Mouse (Mus musculus): ENCODE measurements around the gene Zcchc2.

Gene Zcchc2

DNA sequence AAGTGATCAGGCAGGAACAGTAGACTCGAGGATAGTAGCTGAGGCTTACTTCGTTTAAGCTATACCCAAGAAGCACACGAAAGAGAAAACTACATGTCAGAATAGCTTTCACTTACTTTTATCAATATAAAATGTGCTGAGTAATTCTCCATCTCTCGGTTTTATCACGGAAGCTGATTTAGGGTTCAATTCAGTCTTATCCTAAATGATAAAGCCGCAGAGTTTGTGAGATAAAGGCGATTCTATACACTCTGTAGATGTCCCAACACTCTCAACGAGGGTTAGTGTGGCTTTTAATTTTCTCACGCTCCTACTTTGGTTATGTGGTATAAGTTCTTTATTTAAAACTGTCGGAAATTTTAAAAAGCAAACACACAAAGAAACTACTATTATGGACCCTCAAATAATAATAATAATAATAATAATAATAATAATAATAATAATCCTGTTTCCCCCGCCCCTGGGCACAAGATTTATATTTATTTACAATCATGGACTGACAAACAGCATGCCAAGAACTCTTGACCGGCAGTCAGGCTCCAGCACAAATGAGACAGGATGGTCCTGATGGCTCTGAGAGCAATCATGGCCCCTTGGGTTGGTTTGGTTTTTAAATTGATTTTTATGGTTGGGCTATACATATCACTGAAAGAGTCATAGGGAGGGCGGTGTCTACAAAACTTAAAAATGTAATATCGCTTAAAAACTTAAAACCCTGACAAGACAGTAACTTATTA lies 1.1 kb upstream of the Zcchc2 start:
- peak; percentile 37 for DNase-seq

GRCm38 (mm10) chr1:105989640-105989984 lies 594 bp upstream of the Zcchc2 start:
- no peak for DNase-seq

GRCm38 (mm10) chr1:105990911-105991761 lies 930 bp downstream of the Zcchc2 start:
- DNase-seq: peak; percentile 81

DNA sequence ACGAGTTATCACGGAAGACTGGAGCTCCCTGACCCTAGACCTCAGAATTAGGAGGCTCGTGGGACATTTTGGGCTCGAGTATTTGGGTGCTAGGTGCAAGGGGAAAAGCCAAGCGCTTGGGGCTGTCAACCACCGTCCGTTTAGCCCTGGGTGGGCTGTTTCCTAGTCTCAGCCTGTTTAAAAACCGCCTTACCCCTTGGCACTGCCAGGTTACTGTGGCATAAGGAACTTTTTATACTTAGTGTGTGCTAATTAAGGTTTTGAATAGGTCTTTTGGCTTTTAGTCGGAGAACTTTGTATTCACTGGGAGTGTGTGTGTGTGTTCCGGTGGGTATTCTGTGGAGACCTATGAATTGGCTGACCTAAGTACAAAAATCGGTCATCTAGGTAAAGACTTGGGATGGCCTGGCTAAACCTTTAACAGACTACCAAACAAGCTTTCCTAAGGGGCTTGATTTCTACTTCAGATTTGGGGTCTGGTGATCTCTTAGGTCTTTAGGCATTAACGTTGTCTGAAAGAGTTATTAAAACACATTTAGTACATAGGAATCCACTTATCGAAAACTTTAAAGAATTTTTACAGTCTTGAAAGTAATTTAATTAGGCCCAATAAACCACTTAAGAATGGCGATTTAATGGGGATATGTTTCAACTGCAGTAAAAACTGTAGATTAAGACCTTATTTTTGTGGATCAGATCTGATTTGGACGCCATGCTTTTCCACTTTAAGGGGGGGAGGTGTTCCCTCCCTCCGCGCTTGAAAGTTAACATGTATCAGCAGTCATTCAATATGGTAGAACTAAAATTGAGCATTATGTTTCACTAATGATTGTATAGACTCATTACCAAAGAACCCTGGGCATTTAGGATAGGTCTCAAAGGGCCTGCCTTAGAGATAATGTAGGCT lies 2.0 kb downstream of the Zcchc2 start:
- DNase-seq: no peak

- DNase-seq: peak; percentile 51
Observed at GRCm38 (mm10) chr1:105993196-105993595, 3.0 kb downstream of the Zcchc2 start.

GRCm38 (mm10) chr1:105993601-105994209 lies 3.5 kb downstream of the Zcchc2 start:
- peak; percentile 89 for DNase-seq

DNA sequence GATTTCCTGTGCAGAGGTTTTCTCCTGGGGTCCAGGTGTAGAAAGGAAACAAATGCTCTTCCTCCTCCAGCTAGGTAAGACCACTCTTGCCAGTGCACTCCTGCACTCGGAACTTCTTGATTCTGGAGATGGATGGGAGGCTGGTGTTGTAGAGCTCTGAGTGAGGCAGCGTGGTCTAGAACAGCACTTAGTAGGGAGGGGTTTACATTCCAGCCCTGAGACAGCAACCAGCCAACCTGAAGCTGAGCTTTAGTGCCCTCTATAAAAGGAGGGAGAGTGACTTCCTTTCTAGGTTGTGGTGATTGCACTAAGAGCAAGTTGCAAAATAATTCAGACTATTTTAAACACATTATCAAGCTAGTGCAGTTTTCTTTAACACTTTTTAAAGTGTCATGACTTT lies 5.8 kb downstream of the Zcchc2 start:
- no peak for DNase-seq

- DNase-seq: no peak
Observed at GRCm38 (mm10) chr1:105997282-105997681, 7.1 kb downstream of the Zcchc2 start.

DNA sequence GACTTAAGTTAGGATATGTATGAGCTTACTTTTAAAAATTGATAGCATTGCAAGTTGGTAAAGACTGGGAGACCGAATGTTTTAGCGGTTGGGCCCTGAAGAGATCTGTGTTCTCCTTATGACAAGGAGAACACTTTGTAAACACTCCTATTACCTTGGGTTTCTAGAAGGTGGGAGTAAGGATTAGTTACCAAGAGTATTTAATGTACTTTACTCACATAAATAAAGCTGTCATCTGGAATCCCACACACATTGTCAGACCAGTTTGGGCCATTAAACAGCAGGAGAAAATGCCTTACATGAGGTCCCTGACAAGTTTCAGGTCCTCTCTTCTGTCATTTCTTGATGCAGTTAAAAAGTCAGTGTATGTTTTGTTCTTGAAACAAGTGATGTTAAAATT lies 9.6 kb downstream of the Zcchc2 start:
- DNase-seq: no peak

GRCm38 (mm10) chr1:106007581-106007980 lies 17.4 kb downstream of the Zcchc2 start:
- DNase-seq: no peak

- DNase-seq: no peak
Observed at GRCm38 (mm10) chr1:106011097-106011496, 20.9 kb downstream of the Zcchc2 start.

DNA sequence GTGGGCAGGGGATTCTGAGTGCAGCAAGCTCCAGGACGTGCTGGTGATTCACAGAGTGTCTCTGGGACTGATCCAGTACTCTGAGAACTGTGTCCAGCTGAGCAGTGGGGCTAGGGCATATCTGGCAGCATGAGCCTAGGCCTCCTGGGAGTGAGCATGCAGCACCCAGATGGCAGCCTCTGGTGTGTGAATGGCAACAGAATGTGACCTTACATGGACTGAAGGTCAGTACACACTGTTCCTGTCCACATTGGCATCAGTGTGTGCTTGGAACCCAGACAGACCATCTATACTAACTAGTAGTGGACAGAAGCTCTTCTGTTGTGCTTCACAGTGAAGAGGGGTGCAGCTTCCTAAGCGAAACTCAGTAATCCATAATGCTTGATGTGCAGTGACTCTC lies 23.6 kb downstream of the Zcchc2 start:
- DNase-seq: no peak

DNA sequence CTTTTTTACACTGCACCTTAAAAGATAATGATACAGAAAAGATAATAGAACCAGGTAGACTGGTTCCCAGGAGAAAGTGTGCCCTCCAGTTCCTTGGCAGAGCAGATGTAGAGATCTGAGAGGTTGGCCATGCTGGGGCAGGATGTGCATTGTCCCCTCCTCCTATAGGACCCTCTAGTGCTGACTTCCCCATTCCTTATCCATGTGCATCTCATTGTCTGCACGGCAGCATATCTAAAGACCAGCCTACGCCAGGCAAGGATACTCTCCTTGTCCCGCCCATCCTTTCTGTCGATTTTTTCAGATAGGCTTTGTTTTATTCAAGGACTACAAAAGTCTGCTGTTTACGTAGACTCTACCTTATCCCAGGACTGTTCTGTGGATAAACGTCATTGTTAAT lies 26.1 kb downstream of the Zcchc2 start:
- DNase-seq: no peak

GRCm38 (mm10) chr1:106019854-106020253 lies 29.6 kb downstream of the Zcchc2 start:
- no peak for DNase-seq

DNA sequence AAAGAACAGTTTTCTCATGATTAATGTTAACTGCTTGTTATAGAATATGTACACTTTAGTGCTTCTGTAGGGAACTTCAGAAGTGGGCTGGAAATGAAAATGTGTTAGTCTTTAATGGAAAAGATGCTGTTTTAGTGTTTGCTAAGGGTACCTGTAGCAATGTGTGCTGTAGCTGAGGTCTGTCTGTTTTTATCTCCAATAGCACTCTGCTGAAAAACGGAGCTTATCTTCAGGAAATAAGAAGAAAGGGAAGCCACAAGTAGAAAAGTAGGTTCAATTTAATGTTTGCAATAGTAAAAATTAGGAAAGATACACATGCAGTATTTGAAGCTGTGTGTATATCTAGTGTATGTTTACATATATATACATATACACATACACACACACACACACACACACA lies 32.8 kb downstream of the Zcchc2 start:
- DNase-seq: no peak

DNA sequence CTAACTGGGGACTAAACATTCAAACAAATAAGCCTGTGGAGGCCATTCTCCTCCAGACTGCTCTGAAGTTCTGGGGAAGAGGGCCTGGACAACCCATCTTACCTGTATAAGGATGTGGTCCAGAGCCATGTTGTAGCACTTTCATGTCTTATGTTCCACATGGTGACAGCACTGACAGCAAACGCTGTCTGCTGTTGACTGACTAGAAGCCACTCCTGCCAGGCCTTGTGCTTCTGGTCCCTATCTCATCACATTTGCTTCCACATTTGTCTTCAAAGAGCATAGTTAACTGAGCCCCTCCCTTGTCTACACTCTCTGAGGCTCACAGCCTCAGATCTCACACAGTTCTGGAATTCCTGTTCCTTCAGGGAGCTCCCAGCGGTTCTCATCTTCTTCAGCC lies 34.0 kb downstream of the Zcchc2 start:
- DNase-seq: no peak

GRCm38 (mm10) chr1:106024778-106025177 lies 34.6 kb downstream of the Zcchc2 start:
- no peak for DNase-seq

DNA sequence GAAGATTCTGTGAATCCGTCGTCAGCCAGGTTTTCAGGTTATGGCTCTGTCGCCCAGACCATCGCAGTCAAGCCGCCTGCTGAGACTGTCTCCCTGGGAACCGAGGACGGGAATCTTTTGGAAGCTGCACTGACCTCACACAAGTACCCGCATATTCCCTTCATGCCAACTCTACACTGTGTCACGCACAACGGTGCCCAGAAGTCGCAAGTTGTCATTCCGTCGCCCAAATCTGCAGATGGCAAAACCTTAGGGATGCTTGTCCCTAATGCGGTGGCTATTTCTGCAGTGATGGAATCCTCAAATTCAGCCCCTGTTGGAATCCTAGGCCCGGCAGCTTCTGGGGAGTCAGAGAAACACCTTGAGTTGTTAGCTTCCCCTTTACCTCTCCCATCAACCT lies 39.6 kb downstream of the Zcchc2 start:
- peak; percentile 42 for DNase-seq

DNA sequence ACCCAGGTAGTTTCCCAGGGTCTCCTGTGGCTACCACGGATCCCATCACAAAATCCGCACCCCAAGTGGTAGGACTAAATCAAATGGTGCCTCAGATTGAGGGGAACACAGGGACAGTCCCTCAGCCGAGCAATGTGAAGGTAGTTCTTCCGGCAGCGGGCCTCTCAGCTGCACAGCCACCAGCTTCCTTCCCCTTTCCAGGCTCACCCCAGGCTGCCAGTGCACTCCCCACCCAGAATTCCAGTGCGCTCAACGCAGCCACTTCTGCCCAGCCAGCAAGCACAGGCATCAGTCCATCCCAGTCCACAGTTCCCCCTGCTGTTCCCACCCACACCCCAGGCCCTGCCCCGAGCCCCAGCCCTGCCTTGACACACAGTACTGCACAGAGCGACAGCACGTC lies 40.1 kb downstream of the Zcchc2 start:
- DNase-seq: no peak

- DNase-seq: peak; percentile 45
Observed at GRCm38 (mm10) chr1:106030886-106031285, 40.7 kb downstream of the Zcchc2 start.

GRCm38 (mm10) chr1:106031908-106032307 lies 41.7 kb downstream of the Zcchc2 start:
- DNase-seq: no peak

DNA sequence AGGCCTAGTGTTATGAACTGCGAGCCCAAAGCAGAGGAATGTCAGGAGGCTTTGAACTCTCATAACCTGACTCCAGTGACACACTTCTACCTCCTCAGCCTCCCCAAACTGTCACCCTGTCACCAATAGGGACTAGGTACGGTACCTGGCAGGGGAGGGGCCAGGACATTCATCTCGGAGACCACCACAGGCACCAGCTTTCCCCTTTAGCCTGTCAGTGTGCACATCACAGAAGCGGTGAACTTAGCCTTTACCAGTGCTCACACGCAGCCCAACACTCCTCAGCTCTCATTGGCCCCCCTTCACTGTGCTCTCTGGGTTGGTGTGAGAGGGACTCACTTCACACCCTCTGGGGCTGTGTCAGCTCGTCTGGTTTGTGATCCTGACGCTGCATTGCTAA lies 44.6 kb downstream of the Zcchc2 start:
- DNase-seq: no peak
